Mouse (Mus musculus) midbrain, postnatal 0 days (tissue): ENCODE data around the gene Ncam2. TPM values are rescaled to one million over a fixed set of nuclear protein-coding genes. Genes with fewer than 3 reads are reported as not detected.

Experiments used
- ATAC-seq: fragments of 200-750 bp; cut with Nextera tagmentation; 2 replicates; pipeline ENCODE4 v1.8.0; 2017; ENCODE audit warnings: moderate number of reproducible peaks, mild to moderate bottlenecking, moderate TSS enrichment, moderate library complexity; ENCODE audit not compliant: low FRiP score
- DNase-seq: peaks from one replicate; pipeline ENCODE4 v3.0.0-alpha.2; 2015; ENCODE audit warnings: low spot score
- H3K27ac ChIP-seq: fragments of 300-500 bp; sonication (generic); 2 replicates; pipeline ENCODE4 v1.5.1; 2014; ENCODE audit warnings: low read depth, mild to moderate bottlenecking, low read length, mixed read lengths
- H3K27me3 ChIP-seq: fragments of 300-500 bp; sonication (generic); 2 replicates; pipeline ENCODE4 v1.6.1; 2014; ENCODE audit warnings: low read length, control low read depth, mixed read lengths; ENCODE audit not compliant: insufficient read depth
- H3K36me3 ChIP-seq: fragments of 300-500 bp; sonication (generic); 2 replicates; pipeline ENCODE4 v1.6.1; 2014; ENCODE audit warnings: low read length, control low read depth, mixed read lengths; ENCODE audit not compliant: insufficient read depth
- H3K4me1 ChIP-seq: fragments of 300-500 bp; sonication (generic); 2 replicates; pipeline ENCODE4 v1.6.1; 2014; ENCODE audit warnings: mild to moderate bottlenecking, control low read depth, antibody characterized with exemption, low read length, mixed read lengths; ENCODE audit not compliant: insufficient read depth
- H3K4me2 ChIP-seq: fragments of 300-500 bp; sonication (generic); 2 replicates; pipeline ENCODE4 v1.6.1; 2014; ENCODE audit warnings: low read depth, mild to moderate bottlenecking, low read length, mixed read lengths; ENCODE audit not compliant: poor library complexity, severe bottlenecking
- H3K4me3 ChIP-seq: fragments of 300-500 bp; sonication (generic); 2 replicates; pipeline ENCODE4 v1.5.1; 2014; ENCODE audit warnings: low read depth, mild to moderate bottlenecking, low read length, moderate library complexity
- H3K9ac ChIP-seq: fragments of 300-500 bp; sonication (generic); replicated peaks from 2 replicates; pipeline ENCODE4 v1.6.1; 2014; ENCODE audit warnings: mild to moderate bottlenecking, low read length, moderate library complexity, mixed read lengths; ENCODE audit not compliant: poor library complexity, severe bottlenecking
- H3K9me3 ChIP-seq: fragments of 300-500 bp; sonication (generic); 2 replicates; pipeline ENCODE4 v1.6.1; 2016; ENCODE audit warnings: low read length, control low read depth
- CTCF ChIP-seq: IDR thresholded peaks from 2 replicates; pipeline ENCODE4 v1.5.1; 2016; ENCODE audit warnings: antibody characterized with exemption, mild to moderate bottlenecking
- WGBS: fragments of 180-500 bp; shearing (Covaris S2); extraction: QIAGEN DNeasy Blood & Tissue Kit; methylation state at CpG from one replicate; pipeline ENCODE4 v1.1.7; 2014; 5-methylcytosine and 5-hydroxymethylcytosine counted together
- polyA plus RNA-seq: library from polyadenylated mRNA; unstranded; fragments of >200 nt; fragmentation: Nextera tagmentation; extraction: Ambion mirVana; gene quantifications from 2 replicates; pipeline ENCODE4 v1.2.1, GENCODE M21; 2015
- total RNA-seq: library from RNA; depleted of rRNA; stranded (reverse); fragments of >200 nt; gene quantifications from 2 replicates; pipeline ENCODE4 v1.2.3, GENCODE M21; 2014

Ncam2 gene
- total and polyA plus RNA-seq, 2 experiments from 2014 or later: 29.3 to 87.1 TPM

GRCm38 (mm10) chr16:81273597-81274360 lies 73.3 kb downstream of the Ncam2 start:
- no peaks in the 10 kb centered on the region for H3K27me3 ChIP-seq
- no peak overlapping the region for H3K27ac ChIP-seq
- ATAC-seq (no peak), DNase-seq (no peak)
- H3K9me3 ChIP-seq: no peaks in the 10 kb centered on the region
- H3K9ac ChIP-seq: no peak overlapping the region
- no peaks in the 10 kb centered on the region for H3K4me1 ChIP-seq
- WGBS: 84% methylated on average over 2 of the region's 2 CpGs
- no peaks in the 10 kb centered on the region for H3K36me3 ChIP-seq
- no peak overlapping the region for H3K4me3 ChIP-seq
- no peak overlapping the region for H3K4me2 ChIP-seq
- TF ChIP-seq CTCF: no peak

GRCm38 (mm10) chr16:81284241-81284640 lies 83.7 kb downstream of the Ncam2 start:
- no peak overlapping the region for H3K4me3 ChIP-seq
- H3K36me3 ChIP-seq: no peaks in the 10 kb centered on the region
- ATAC-seq: no peak
- no peak overlapping the region for H3K9ac ChIP-seq
- H3K4me2 ChIP-seq: no peak overlapping the region
- DNase-seq: peak; percentile 66
- peak; percentile 62 for TF ChIP-seq CTCF
- 39% methylated on average over 5 of the region's 5 CpGs for WGBS
- H3K27ac ChIP-seq: no peak overlapping the region
- no peaks in the 10 kb centered on the region for H3K27me3 ChIP-seq
- no peaks in the 10 kb centered on the region for H3K4me1 ChIP-seq
- H3K9me3 ChIP-seq: no peaks in the 10 kb centered on the region

GRCm38 (mm10) chr16:81284859-81285837 lies 84.7 kb downstream of the Ncam2 start:
- H3K27me3 ChIP-seq: no peaks in the 10 kb centered on the region
- no peaks in the 10 kb centered on the region for H3K36me3 ChIP-seq
- ATAC-seq (no peak), DNase-seq (peak; percentile 55)
- H3K4me2 ChIP-seq: 0 out of 2 replicates have a peak overlapping the region, but pooled peaks have one; percentile 12
- TF ChIP-seq CTCF: no peak
- no peak overlapping the region for H3K9ac ChIP-seq
- H3K4me3 ChIP-seq: no peak overlapping the region
- WGBS: 16% methylated on average over 7 of the region's 7 CpGs
- no peak overlapping the region for H3K27ac ChIP-seq
- H3K9me3 ChIP-seq: no peaks in the 10 kb centered on the region
- H3K4me1 ChIP-seq: no peaks in the 10 kb centered on the region

GRCm38 (mm10) chr16:81285882-81286281 lies 85.4 kb downstream of the Ncam2 start:
- no peak for TF ChIP-seq CTCF
- no peak for ATAC-seq
- Histone ChIP-seq H3K9ac (no peak overlapping the region), H3K27ac (no peak overlapping the region), H3K9me3 (no peaks in the 10 kb centered on the region), H3K4me3 (no peak overlapping the region), H3K36me3 (no peaks in the 10 kb centered on the region), H3K4me2 (no peak overlapping the region), H3K4me1 (no peaks in the 10 kb centered on the region), H3K27me3 (no peaks in the 10 kb centered on the region)
- DNase-seq: no peak
- WGBS: 48% methylated on average over 2 of the region's 2 CpGs

- H3K36me3 ChIP-seq: no peaks in the 10 kb centered on the region
- no peak for ATAC-seq
- DNase-seq: no peak
- no peak for TF ChIP-seq CTCF
- H3K4me3 ChIP-seq: no peak overlapping the region
- no peaks in the 10 kb centered on the region for H3K4me1 ChIP-seq
- no peak overlapping the region for H3K9ac ChIP-seq
- no peaks in the 10 kb centered on the region for H3K9me3 ChIP-seq
- no peak overlapping the region for H3K4me2 ChIP-seq
- 78% methylated on average over 2 of the region's 2 CpGs for WGBS
- no peak overlapping the region for H3K27ac ChIP-seq
- H3K27me3 ChIP-seq: no peaks in the 10 kb centered on the region
Observed at GRCm38 (mm10) chr16:81303806-81304205, 103.3 kb downstream of the Ncam2 start.
